Mouse (Mus musculus) forebrain, embryonic 10.5 days (tissue): ENCODE results near the gene Gm10471. TPM values are rescaled to one million over a fixed set of nuclear protein-coding genes. Genes with fewer than 3 reads are reported as not detected.
"Not testable (repeated sequence)": the region's sequence is repeated elsewhere in the genome, so short reads cannot be mapped to it uniquely, and the experiment has no call there.

Source experiments
- DNase-seq: peaks from one replicate; pipeline ENCODE4 v3.0.0-alpha.2; 2017; ENCODE audit warnings: low spot score; ENCODE audit errors: extremely low spot score
- H3K27ac ChIP-seq: fragments of 300-500 bp; sonication (generic); 2 replicates; pipeline ENCODE4 v1.5.1; 2016; ENCODE audit warnings: mild to moderate bottlenecking
- H3K27me3 ChIP-seq: fragments of 300-500 bp; sonication (generic); 2 replicates; pipeline ENCODE4 v1.6.1; 2016; ENCODE audit warnings: mild to moderate bottlenecking; ENCODE audit not compliant: poor library complexity, severe bottlenecking
- H3K36me3 ChIP-seq: fragments of 300-500 bp; sonication (generic); replicated peaks from 2 replicates; pipeline ENCODE4 v1.6.1; 2016; ENCODE audit warnings: mild to moderate bottlenecking, moderate library complexity
- H3K4me1 ChIP-seq: fragments of 300-500 bp; sonication (generic); 2 replicates; pipeline ENCODE4 v1.6.1; 2016
- H3K4me3 ChIP-seq: fragments of 300-500 bp; sonication (generic); 2 replicates; pipeline ENCODE4 v1.5.1; 2016; ENCODE audit warnings: mild to moderate bottlenecking, moderate library complexity
- H3K9me3 ChIP-seq: fragments of 300-500 bp; sonication (generic); 2 replicates; pipeline ENCODE4 v1.6.1; 2016; ENCODE audit warnings: mild to moderate bottlenecking, moderate library complexity
- WGBS: fragments of 180-500 bp; shearing (Covaris S2); methylation state at CpG from one replicate; pipeline ENCODE4 v1.1.7; 2016; 5-methylcytosine and 5-hydroxymethylcytosine counted together
- polyA plus RNA-seq: library from polyadenylated mRNA; unstranded; fragments of >200 nt; fragmentation: Nextera tagmentation; extraction: Ambion mirVana; gene quantifications from 2 replicates; pipeline ENCODE4 v1.2.1, GENCODE M21; 2016

Gm10471 gene
- not detected in 2 replicates for polyA plus RNA-seq

DNA sequence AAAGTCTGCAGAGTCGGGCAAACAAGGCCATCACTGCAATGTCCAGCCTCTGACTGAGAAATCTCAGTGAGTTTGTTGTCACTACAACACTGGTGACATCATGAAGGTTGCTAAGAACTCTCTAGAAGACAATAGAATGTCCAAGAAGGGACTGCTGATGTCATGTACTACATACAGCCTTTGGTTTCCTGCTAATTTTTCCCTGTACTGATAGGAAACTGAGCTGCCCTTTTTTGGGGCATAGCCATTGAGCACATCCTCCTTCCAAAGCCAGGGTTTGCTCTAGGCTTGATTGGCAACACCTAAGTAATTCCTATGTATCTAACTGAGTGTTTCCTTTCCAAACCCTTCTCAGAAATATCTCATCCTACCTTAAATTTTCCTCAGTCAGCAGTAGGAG lies at the start of gene Gm10471:
TSS of gene Gm10471 (minus strand) at position 101 of the 400 bp plus-strand sequence.
- H3K4me1 ChIP-seq, DNase-seq, H3K36me3 ChIP-seq, H3K27ac ChIP-seq, H3K27me3 ChIP-seq, H3K9me3 ChIP-seq, H3K4me3 ChIP-seq: not testable (repeated sequence)
- WGBS: 85% methylated on average over 1 of the region's 1 CpGs

DNA sequence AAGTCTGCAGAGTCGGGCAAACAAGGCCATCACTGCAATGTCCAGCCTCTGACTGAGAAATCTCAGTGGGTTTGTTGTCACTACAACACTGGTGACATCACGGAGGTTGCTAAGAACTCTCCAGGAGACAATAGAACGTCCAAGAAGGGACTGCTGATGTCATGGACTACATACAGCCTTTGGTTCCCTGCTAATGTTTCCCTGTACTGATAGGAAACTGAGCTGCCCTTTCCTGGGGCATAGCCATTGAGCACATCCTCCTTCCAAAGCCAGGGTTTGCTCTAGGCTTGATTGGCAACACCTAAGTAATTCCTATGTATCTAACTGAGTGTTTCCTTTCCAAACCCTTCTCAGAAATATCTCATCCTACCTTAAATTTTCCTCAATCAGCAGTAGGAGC lies 32.2 kb upstream of the Gm10471 start, which contains the start of gene Gm10220:
TSS of gene Gm10220 (minus strand) at position 101 of the 400 bp plus-strand sequence.
- no CpG with 5 or more reads among the region's 3 CpGs for WGBS
- not testable (repeated sequence) for H3K9me3 ChIP-seq

GRCm38 (mm10) chr5:26105262-26105661 lies 16.2 kb upstream of the Gm10471 start, which contains the start of gene 5031410I06Rik:
Gene 5031410I06Rik (minus strand): TSS chr5:26105362.
- WGBS: no CpG with 5 or more reads among the region's 3 CpGs

More for the DNA sequence above, 32.2 kb upstream of the Gm10471 start, which contains the start of gene Gm10220:
- H3K27me3 ChIP-seq, H3K36me3 ChIP-seq, H3K27ac ChIP-seq, H3K4me3 ChIP-seq, DNase-seq, H3K4me1 ChIP-seq: not testable (repeated sequence)

DNA sequence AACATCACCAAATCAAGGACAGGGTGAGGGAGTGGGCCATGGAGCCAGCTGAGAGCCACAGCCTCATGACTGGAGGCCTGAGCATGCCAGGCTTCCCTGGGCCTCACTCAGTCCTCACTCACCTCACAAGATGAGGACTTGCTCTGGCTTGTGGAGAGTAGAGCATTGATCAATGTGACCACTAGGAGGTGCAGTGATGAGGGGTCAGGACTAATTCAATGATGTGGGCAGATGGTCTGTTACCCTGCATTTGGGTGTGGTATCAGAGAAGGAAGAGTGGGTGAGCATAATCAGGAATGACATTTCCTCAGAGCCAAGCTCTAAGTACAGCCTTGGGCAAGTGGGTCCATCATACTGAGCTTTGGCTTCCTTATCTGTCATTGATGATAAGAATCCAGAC lies 10.1 kb downstream of the Gm10471 start:
- DNase-seq, H3K27ac ChIP-seq: not testable (repeated sequence)

More at GRCm38 (mm10) chr5:26105262-26105661, 16.2 kb upstream of the Gm10471 start, which contains the start of gene 5031410I06Rik:
- not testable (repeated sequence) for DNase-seq, H3K4me1 ChIP-seq, H3K36me3 ChIP-seq, H3K27me3 ChIP-seq, H3K4me3 ChIP-seq, H3K9me3 ChIP-seq, H3K27ac ChIP-seq

GRCm38 (mm10) chr5:26070716-26071115 lies 18.4 kb downstream of the Gm10471 start:
- no peaks in the 10 kb centered on the region for H3K27me3 ChIP-seq
- H3K4me1 ChIP-seq: no peaks in the 10 kb centered on the region
- H3K27ac ChIP-seq: no peak overlapping the region
- H3K36me3 ChIP-seq: no peaks in the 10 kb centered on the region
- no peak overlapping the region for H3K4me3 ChIP-seq
- DNase-seq: no peak
- 90% methylated on average over 24 of the region's 24 CpGs for WGBS
- H3K9me3 ChIP-seq: peaks cover 10% of the 10 kb centered on the region

More for the DNA sequence above, 10.1 kb downstream of the Gm10471 start:
- not testable (repeated sequence) for H3K4me1 ChIP-seq, H3K4me3 ChIP-seq, H3K27me3 ChIP-seq, H3K9me3 ChIP-seq, H3K36me3 ChIP-seq

DNA sequence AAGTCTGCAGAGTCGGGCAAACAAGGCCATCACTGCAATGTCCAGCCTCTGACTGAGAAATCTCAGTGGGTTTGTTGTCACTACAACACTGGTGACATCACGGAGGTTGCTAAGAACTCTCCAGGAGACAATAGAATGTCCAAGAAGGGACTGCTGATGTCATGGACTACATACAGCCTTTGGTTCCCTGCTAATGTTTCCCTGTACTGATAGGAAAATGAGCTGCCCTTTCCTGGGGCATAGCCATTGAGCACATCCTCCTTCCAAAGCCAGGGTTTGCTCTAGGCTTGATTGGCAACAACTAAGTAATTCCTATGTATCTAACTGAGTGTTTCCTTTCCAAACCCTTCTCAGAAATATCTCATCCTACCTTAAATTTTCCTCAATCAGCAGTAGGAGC lies 30.6 kb downstream of the Gm10471 start, which contains the start of gene Gm7347:
TSS of gene Gm7347 (minus strand) at position 101 of the 400 bp plus-strand sequence.
- not testable (repeated sequence) for H3K36me3 ChIP-seq, H3K27me3 ChIP-seq, DNase-seq, H3K4me1 ChIP-seq, H3K27ac ChIP-seq, H3K9me3 ChIP-seq, H3K4me3 ChIP-seq
- no CpG with 5 or more reads among the region's 2 CpGs for WGBS

DNA sequence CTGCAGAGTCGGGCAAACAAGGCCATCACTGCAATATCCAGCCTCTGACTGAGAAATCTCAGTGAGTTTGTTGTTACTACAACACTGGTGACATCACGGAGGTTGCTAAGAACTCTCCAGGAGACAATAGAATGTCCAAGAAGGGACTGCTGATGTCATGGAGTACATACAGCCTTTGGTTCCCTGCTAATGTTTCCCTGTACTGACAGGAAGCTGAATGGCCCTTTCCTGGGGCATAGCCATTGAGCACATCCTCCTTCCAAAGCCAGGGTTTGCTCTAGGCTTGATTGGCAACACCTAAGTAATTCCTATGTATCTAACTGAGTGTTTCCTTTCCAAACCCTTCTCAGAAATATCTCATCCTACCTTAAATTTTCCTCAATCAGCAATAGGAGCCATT lies 49.6 kb downstream of the Gm10471 start, which contains the start of gene Speer4a:
TSS of gene Speer4a (minus strand) at position 101 of the 400 bp plus-strand sequence.
- H3K4me3 ChIP-seq, H3K9me3 ChIP-seq, H3K4me1 ChIP-seq, H3K27ac ChIP-seq, H3K27me3 ChIP-seq, H3K36me3 ChIP-seq, DNase-seq: not testable (repeated sequence)
- WGBS: 80% methylated on average over 2 of the region's 2 CpGs

Other genes with a start within 250 kb of the Gm10471 start
- gene Gm21663, start 146.9 kb downstream of the Gm10471 start, polyA plus RNA-seq: not detected in 2 replicates
- not detected in 2 replicates for gene Gm21671, start 134.9 kb downstream of the Gm10471 start, polyA plus RNA-seq
- gene Gm21680, start 116.6 kb downstream of the Gm10471 start, polyA plus RNA-seq: 0.07 TPM in 1 of 2 replicates, not detected in the other
- 0.14 TPM in 1 of 2 replicates, not detected in the other for gene Gm21698, start 100.6 kb downstream of the Gm10471 start, polyA plus RNA-seq
- gene Gm1979, start 84.5 kb downstream of the Gm10471 start, polyA plus RNA-seq: not detected in 2 replicates
- not detected in 2 replicates for gene Gm5862, start 66.4 kb downstream of the Gm10471 start, polyA plus RNA-seq
- 0.06 TPM in 1 of 2 replicates, not detected in the other for gene Speer4a, start 49.7 kb downstream of the Gm10471 start, polyA plus RNA-seq
- not detected in 2 replicates for gene Gm7347, start 30.7 kb downstream of the Gm10471 start, polyA plus RNA-seq
- 0.05 TPM in 1 of 2 replicates, not detected in the other for gene 5031410I06Rik, start 16.1 kb upstream of the Gm10471 start, polyA plus RNA-seq
- not detected in 2 replicates for gene Gm10220, start 32.1 kb upstream of the Gm10471 start, polyA plus RNA-seq
- not detected in 2 replicates for gene Gm7361, start 168.4 kb upstream of the Gm10471 start, polyA plus RNA-seq